Mouse (Mus musculus): Measurements from ENCODE around the gene Akap7.

Akap7 gene

DNA sequence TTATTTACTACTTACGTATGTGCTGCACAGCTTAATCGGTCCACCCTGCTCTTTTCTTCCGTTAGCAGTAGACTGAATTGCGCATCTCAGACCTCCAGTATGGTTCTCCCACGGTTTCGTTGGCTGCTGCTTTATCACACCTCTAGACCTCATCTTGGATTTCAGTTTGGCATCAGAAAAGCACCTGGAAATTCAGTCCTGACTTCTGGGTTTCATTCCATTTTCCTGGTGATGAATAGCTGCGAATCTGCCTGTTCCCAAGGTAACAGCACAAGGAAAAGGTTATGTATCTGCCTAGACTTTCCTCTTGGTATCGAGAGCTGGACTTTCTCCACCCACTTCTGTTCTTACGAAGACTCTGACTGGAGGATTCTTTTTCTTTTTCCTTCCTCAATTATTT is at the start of gene Akap7:
TSS of gene Akap7 (minus strand) at position 101 of the 400 bp plus-strand sequence.
- DNase-seq (ENCODE audit: low read depth, low spot score): no peak

DNA sequence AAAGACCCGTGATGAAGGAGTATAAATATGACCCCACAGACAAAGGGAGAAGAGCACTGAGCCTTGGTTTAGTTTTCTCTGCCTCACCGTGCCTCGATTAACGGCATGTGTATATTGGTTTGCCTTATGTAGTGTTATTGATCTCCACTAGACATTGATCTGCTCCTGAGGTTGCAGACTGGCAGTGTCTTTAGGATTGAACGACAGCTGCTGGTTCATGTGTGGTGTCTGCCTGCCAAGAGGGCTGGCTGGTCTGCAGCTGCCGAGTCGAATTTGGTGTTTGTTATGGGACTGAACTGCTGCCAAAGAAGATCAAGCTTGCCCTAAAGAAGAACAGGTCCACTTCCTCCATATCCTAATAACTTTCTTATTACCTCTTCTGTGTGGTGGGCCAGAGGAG is 46.7 kb upstream of the Akap7 start:
- DNase-seq (ENCODE audit: low read depth, low spot score): no peak

DNA sequence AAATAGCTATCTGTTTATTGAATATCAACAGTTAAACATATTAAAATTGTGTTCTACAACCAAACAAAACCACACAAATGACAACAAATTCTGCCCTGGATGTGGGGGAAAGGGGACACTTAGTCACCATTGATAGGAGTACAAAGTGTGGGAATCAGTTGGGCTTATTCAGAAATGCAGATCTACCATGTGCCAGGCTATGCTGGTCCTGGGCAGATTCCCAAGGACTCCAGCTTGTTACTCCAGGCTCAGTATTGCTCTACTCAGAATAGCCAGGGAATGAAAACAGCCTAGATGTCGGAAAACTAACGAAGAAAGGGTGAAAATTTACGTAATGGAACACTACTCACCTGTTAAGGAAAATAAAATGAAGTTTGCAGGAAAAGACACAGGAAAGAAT is 46.3 kb upstream of the Akap7 start:
- DNase-seq (ENCODE audit: low read depth, low spot score): no peak

DNA sequence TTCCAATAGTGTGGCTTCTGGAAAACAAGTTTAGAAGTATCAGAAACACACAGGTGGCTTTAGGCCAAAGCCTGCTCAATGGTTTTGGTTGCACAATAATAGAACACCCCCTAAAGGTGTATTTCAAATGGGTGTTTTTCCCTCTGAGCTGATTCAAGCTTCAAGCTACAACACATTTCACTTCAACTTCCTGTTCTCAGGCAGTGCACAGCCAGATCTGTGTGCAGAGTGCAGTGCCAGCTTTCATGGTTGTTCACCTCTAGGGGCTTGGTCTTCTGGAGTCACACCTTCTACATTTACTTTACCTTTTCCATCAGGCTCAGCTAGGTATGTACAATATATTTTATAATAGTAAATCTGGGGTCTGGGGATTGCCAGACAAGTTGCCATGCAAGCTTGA is 35.1 kb upstream of the Akap7 start:
- DNase-seq (ENCODE audit: low read depth, low spot score): no peak

DNA sequence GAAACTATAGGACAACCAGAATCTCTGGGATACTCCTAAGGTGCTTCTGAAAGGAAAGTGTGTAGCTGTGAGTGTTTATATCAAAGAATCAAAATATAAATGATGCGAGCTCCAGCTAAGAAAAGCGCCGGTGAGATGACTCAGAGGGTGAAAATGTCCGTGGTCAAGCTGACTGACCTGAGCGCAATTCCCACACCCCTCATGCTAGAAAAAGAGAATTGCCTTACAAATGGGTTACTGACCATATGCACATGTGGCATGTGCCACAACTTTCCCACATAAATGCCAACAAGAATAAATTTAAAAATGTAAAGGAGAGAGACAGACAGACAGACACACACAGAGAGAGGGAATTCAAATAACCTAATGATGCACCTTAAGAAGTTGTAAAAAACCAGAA is 33.0 kb upstream of the Akap7 start:
- no peak for DNase-seq (ENCODE audit: low read depth, low spot score)

DNA sequence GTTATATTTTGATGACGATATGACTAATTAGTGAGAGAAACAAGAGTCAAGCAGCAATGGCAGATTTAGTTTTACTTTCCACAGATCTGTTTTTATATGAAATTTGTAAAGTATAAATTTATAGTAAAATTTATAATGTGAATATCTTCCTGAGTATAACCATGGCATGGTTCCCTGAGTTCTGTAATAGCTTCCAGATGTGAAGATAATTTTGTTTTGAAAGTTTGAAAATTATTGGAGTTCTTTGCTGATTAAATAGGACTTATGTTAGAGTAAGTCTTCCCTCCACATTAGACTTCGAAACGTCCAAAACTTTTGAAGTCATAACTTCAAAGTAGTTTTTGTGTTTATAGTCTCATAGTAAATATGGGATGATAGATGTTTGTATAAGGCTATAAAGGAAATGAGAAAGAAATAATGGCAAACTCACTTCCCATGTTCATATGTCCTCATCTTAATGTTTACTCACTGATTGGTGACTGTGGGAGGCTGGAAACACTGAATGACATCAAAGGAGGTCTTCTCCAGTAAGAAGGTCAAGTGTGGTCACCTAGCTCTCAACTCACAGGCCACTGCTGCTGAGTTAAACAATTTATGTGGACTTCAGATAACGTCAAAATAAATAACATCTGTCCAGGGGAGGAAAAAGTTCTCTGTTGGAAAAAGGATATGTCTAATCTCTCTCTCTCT is 25.9 kb upstream of the Akap7 start:
- no peak for DNase-seq (ENCODE audit: low read depth, low spot score)

DNA sequence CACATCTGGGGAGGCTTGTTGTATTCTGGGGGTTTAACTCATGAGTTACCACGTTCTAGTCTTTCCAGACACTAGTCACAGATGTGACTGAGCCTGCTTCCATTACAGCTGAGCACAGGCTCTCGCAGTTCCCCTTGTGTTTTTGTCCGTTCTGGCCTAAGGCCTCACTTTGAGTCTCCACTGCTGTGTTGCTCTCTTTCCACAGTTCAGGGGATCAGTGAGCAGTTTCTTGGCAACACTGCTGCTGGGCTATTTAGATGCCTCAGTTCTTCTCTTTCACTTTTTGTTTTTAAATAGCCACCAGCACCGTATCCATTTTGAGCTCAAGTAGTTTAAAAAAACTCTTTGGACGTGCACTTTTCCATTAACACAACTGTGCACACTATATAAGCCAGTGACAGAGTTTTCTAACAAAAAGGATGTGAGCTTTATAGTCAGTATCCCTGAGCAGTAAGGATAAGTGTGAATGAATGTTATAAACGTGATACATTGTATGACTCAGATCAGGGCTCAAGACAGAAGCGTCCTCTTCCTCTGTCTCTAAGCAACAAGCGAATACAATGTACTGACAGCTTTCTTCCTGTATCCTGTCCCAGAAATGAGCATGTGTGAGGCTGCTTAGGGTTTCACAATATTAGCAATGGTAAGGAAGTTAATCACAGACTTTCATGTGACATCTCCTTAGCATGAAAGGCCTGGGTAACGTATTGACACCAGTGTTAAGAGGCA is 23.8 kb upstream of the Akap7 start:
- DNase-seq (ENCODE audit: low read depth, low spot score): no peak

DNA sequence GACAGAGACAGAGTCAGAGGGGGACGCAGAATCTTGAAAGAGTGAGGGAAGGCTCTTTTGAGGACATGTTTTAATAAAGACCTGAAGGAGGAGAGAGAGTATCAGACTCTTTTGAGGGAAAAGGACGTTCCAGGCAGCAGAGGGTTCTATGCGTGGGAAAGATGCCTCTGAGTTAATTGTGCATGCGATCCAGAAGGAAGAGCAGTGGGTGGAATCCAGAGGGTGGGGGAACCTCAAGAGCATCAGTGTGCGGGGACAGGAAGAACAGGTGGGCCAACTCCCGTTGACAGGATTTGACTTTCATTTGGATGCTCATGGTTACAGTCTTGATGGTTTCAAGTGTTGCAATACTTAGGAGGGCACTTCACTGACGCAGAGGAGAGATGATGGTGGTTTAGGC is 22.4 kb upstream of the Akap7 start:
- DNase-seq (ENCODE audit: low read depth, low spot score): no peak

DNA sequence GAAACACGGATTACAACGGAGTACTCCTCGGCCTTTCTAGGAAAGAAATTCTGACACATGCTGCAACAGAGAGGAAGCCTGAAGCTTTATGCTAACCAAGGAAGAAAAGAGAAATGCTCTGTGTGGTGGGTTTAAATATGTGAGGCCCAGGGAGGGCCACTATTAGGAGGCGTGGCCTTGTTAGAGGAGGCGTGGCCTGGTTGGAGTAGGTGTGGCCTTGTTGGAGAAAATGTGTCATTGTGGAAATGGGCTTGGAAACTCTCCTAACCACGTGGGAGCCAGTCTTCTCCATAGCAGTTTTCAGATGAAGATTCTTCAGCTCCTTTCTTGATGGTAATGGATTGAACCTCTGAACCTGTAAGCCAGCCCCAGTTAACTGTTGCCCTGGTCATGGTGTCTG is 19.8 kb upstream of the Akap7 start:
- no peak for DNase-seq (ENCODE audit: low read depth, low spot score)

DNA sequence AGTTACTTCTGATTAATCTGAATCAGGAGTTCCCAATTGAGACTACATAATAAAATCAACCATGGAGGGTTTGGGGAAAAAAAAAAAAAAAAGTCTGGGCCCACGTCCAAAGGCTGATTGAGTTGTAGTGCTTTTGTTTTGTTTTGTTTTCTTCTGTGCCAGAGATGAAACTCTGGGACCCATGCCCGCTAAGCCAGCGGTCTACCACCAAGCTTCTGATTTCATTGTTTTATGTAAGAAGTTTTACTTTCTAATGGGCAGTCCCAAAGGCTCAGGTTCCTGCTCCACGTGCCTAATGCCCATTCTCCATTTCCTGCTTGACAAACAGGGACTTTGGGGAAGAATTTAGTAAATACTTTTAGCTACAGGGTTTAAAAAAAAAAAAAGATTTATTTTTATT is 18.0 kb upstream of the Akap7 start:
- DNase-seq (ENCODE audit: low read depth, low spot score): no peak

DNA sequence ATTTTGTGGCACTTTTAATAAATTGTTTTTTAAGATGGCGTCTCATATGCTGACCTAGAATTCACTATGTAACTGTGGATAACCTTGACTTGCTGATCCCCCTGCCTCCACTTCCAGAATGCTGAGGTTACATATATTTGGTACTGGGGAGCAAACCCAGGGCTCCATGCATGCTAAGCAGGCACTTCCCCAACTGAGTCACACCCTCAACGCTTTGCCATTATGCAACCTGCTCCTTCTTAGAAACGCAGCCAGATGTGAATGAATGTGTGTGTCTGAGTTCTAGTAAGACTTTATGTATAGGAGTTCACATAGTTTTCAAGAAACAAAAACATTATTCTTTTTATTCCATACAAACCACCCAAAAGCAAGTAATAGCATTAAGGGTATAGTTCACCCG is 13.5 kb upstream of the Akap7 start:
- no peak for DNase-seq (ENCODE audit: low read depth, low spot score)

DNA sequence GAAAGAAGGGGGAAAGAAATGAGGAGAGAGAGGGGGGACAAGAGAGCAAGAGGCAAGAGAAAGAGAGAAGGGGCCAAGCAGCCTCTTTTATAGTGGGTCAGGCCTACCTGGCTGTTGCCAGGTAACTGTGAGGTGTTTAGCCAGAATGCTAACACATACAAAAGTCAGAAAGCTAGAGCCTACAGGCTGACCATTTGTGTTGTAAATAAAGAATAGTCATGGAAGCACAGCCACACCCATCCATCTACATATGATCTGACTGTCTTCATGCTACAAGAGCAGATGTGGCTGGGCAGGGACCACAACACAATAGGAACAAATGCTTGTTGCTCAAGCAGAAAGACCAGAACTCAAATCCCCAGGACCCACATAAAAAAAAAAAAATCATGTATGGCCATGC is 11.9 kb upstream of the Akap7 start:
- no peak for DNase-seq (ENCODE audit: low read depth, low spot score)

DNA sequence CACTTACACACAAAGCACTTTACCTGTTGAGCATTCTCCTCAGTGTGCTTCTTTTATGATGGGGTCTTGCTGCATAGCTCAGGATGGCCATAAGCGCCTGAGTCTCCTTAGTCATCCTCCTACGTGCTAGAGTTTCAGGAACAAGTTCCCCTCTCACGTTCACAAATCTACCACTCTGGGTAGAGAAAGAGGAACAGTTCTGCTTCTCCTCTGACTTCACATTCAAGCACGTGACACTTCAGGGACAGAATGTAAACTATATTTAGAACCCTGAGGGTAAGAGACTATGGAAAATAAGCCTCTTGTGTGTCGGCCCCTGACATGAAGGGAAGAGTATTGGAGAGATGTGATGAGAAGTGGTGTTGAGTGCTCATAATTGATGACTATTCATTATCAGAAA is 10.7 kb upstream of the Akap7 start:
- DNase-seq (ENCODE audit: low read depth, low spot score): no peak

DNA sequence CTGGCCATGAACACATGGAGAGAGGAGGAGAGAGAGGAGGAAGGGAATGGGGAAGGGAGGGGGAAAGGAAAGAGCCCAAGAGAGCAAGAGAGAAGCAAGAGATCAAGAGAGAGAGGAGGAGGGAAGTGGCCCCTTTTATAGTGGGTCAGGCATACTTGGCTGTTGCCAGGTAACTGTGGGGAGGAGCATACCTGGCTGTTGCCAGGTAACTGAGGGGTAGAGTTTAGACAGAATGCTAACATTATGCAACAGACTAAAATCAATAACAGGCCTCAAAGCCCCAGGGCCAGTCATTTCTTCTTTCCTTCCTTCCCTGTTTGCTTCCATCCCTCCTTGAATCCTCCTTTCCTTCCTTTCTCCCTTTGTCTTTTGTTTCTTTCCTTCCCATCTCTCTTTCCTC is 10.0 kb upstream of the Akap7 start:
- DNase-seq (ENCODE audit: low read depth, low spot score): no peak

DNA sequence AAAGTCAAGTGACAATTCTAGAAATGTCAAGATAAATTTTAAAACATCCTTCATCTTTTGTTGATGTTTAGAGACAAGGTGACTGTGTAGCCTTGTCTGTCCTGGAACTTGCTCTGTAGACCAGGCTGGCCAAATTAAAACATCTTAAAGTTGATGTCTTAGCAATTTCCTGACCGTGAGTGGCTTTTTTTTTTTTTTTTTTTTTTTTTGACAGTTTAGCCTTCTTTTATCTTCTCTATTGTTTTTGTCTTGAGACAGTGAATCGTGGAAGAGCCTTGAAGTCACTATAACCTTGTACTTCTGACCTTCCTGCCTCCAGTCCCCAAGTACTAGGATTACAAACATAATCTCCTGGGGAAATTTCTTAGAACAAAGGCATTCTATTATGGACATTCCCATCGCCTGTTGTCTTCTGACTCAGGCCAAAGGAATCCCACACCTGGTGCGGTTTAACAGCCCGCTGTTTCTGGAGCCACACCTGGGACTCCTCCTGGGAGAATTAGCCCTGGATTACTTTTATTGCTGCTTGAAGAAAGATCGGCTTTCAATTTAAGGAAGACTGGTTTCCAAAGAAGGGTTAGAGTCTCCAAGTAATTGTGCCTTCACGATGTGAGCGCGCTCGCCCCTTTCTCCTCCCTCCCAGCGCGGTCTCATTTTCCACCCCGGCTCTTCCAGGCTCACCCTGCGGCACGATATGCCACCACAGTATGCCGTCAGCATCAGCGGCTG is 6.3 kb upstream of the Akap7 start:
- no peak for DNase-seq (ENCODE audit: low read depth, low spot score)

DNA sequence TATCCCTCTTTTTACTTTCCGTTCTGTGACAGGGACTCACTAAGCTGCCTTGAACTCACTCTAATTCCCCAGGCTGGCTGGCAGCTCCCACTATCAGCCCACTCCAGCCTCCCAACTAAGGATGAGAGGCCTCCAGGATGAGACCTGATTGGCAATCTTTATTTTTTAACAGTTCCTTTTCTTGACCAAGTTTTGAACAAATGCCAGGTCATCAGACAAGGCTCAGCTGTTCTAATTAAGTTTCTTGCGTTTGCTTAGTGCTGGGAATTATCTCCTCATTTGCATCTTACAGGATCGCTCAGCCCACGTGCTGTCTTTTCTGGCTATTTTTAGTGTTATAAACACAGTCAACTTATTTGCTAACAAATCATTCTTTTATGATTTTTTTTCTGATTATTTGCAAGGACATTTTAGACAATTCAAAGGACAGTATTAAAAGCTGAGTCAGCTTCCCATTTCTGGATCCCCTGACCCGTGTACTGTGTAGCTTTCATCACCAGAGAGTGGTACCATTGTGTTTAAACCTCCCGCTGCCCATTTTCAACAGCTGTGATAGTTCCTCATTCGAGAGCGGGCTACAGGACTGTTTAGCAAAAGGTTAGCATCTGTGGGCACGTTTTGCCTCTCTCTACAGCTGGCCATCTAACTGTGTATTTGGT is 4.0 kb upstream of the Akap7 start:
- no peak for DNase-seq (ENCODE audit: low read depth, low spot score)

DNA sequence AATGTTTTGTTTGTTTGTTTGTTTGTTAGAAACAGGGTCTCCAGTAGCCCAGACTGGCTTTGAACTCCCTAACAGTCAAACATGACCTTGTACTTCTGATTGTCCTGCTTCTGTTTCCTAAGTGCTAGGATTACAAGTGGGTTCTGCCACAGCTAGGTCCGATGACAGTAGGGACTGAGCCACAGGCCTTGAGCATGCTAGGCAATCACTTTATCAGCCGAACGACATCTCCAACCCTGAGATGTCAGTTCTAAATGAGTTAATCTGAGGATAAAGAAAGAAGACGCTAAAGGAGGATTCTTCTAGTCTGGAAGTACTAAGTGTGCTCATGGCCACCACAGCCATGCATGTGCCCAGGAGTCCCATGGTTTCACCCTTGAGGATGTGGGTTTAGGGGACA is 3.1 kb upstream of the Akap7 start:
- DNase-seq (ENCODE audit: low read depth, low spot score): no peak

DNA sequence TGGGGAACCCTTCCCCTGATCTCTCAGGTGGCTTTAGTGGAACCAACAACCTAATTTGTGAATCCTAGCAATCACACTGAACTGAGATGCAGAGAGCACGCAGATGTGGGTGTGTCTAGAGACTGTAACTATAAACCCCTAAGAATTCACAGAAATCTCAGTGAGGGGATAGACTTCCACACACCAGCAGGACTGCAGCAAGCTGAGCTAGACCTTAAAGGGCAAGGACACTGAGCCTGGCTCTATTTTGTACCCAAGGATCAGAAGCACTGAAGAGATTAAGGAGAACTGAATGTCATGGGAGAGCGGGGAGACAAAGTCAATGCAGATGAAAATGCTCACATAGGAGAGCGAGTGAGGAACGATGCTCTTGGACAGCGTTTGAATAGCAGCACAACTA is 2.3 kb upstream of the Akap7 start:
- DNase-seq (ENCODE audit: low read depth, low spot score): no peak

DNA sequence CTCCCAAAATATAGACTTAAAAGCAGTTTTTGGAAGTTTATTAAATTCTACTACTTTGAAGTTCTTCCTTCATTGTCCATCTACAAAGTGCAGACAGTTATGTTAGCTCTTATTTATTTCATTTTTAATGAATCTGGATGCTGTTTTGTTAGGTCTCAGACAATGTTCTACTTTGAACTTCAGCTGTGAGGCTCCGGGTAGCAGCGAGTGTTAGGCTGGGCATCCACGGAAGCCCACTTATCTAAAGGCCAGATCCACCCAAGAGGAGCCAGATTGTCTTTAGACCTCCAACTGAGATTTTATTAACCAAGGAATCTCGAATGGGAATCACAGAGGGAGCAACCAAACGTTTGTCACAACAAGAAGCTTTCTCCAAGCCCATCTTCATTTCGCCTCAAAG is 2.5 kb downstream of the Akap7 start:
- no peak for DNase-seq (ENCODE audit: low read depth, low spot score)

DNA sequence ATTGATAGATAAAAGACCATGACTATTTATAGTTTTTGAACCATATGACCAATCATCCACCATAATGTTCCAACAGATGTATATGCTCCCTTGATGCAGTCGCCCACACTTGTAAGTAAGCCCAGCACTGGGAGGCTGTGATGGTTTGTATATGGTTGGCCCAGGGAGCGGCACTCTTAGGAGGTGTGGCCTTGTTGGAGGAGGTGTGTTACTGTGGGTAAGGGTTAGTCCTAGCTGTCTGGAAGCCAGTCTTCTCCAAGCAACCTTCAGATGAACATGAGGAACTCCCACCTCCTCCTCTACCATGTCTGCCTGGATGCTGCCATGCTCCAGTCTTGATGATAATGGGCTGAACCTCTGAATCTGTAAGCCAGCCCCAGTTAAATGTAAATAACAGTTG is 3.1 kb downstream of the Akap7 start:
- no peak for DNase-seq (ENCODE audit: low read depth, low spot score)

DNA sequence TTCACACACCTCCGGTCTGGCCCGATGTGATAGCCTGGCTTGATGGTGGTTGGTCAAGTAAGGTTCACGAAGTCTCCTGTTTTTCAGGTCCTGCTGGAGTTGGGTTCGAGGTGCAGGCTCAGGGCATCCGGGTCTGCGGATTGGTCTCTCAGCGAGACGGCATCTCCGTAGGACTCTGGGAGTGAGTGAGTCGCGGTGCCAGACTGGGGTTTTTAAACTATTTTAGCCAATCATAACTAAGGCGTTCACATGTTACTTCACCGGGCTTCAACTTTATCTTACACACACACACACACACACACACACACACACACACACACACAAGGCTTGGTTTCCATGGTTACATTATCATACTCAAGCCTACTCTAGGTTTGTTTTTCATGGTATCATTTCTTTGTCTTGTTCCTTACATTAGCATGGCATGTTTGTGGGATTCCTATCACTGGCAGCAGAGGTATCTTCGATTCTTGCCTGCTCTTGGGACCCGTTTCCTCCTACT is 8.6 kb downstream of the Akap7 start:
- peak; percentile 73 for DNase-seq (ENCODE audit: low read depth, low spot score)

DNA sequence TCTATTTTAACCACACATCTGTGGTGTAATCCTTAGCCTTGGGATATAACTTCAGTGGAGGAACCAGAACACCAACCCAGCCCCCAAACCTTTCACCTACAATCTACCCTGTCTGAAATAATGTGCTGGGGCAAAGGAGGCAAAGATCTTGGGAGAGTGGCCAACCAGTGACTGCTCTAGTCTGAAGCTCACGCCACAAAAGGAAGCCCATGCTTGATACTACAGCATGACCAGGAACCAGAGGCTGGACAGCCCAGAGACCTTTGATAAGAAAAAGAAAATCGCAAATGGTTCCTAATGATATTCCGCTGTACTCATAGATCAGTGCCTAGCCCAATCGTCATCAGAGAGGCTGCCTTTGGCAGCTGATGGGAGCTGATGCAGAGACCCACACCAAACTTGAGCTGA is 9.4 kb downstream of the Akap7 start:
- no peak for DNase-seq (ENCODE audit: low read depth, low spot score)

Data from c-Kit-negative CD71-positive TER-119-positive erythroid progenitor cells, embryonic 14.5 days (primary cell).